In the genomic region with DNA sequence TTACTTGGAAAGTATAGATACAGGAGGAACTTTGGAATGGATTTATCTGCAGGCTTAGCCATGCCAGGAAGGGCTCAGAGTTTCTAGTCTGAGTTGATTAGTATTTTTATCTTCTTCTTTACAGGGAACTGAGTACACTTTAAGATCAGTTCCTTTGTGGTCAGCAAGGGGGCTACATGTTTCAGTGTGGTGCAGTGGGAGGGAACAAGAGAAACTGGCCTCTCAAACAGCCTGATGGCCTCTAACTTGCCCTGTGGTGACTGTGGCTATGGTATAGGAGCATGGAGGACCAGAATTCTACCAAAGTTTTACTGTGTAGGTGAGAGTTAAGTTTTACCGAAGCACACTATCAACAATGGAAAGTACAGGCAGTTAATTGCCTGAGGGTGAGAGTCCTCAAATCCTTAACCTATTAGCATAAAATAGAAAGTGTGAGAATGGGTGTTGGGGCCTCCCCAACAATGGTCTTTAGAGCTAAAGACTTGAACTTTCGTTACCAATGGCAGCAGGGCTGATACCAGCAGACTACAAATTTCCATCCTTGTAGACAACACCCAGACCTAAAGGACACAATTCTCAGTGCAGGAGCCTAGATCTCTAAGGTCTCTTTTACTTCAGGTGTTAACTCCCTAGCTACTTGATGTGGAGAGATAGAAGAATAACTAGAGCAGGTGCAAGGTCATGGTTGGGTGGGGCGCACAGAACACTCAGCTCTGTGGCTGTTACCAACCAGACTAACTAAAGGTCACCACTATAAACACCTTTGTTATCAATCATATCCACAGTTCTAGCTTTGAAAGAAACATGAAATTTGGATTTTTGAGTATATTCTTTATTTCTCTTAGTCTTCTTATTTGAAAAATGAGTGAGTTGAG, we compare ENCODE assay signal across 35 mouse cellular contexts. TPM values are rescaled to one million over a fixed set of nuclear protein-coding genes. Genes with fewer than 3 reads are reported as not detected.
DNase-seq lines count a peak whose midpoint lies in the region; ATAC-seq and TF ChIP-seq lines count a peak whose summit lies in the region.
"Had no signal": no experiment of that assay in that cellular context is flagged by ENCODE, and none has a peak within 500 bp of the region (broad histone marks: within the 10 kb centered on the region; RNA-seq: fewer than 3 reads in every experiment).

No protein-coding gene starts in this region.

- peak; percentile 80 for ATAC-seq in intestine, embryonic 16.5 days
- ATAC-seq: midbrain, embryonic 13.5 days had no signal

- H3K36me3 ChIP-seq in spleen, adult 2 months (ENCODE audit: control insufficient read depth, insufficient read depth, low read length) = no peaks in the 10 kb centered on the region
- no peaks in the 10 kb centered on the region for H3K36me3 ChIP-seq in intestine, embryonic 16.5 days (ENCODE audit: control insufficient read depth, insufficient read depth, low read length)
- no peaks in the 10 kb centered on the region for H3K36me3 ChIP-seq in hindbrain, embryonic 10.5 days
- H3K36me3 ChIP-seq: embryonic facial prominence, embryonic 13.5 days; forebrain, embryonic 12.5 days; heart, embryonic 13.5 days; limb, embryonic 10.5 days; liver, embryonic 15.5 days; lung, embryonic 15.5 days; midbrain, embryonic 13.5 days; neural tube, embryonic 12.5 days had no signal

- no peak overlapping the region for H3K4me3 ChIP-seq in spleen, adult 2 months (ENCODE audit: extremely low read depth, insufficient read depth, insufficient read length)
- H3K4me3 ChIP-seq in cortical plate, adult 2 months (ENCODE audit: insufficient read depth, low read length) = no peak overlapping the region
- no peak overlapping the region for H3K4me3 ChIP-seq in intestine, embryonic 16.5 days (ENCODE audit: low read length)
- no peak overlapping the region for H3K4me3 ChIP-seq in hindbrain, embryonic 10.5 days
- H3K4me3 ChIP-seq: embryonic facial prominence, embryonic 13.5 days; erythroblast, embryonic 14.5 days; forebrain, embryonic 12.5 days; heart, embryonic 13.5 days; limb, embryonic 10.5 days; liver, embryonic 15.5 days; lung, embryonic 15.5 days; midbrain, embryonic 13.5 days; neural tube, embryonic 12.5 days had no signal

- no peak overlapping the region for H3K9ac ChIP-seq in intestine, embryonic 16.5 days (ENCODE audit: low read depth, low read length)
- H3K9ac ChIP-seq: embryonic facial prominence, embryonic 13.5 days; forebrain, embryonic 12.5 days; heart, embryonic 13.5 days; hindbrain, embryonic 14.5 days; liver, embryonic 15.5 days; lung, embryonic 15.5 days; midbrain, embryonic 13.5 days; neural tube, embryonic 12.5 days had no signal

- H3K9me3 ChIP-seq in intestine, embryonic 16.5 days (ENCODE audit: control insufficient read depth, low read length) = no peaks in the 10 kb centered on the region
- H3K9me3 ChIP-seq in hindbrain, embryonic 10.5 days = no peaks in the 10 kb centered on the region
- H3K9me3 ChIP-seq: embryonic facial prominence, embryonic 13.5 days; forebrain, embryonic 12.5 days; heart, embryonic 13.5 days; limb, embryonic 10.5 days; liver, embryonic 15.5 days; lung, embryonic 15.5 days; midbrain, embryonic 13.5 days; neural tube, embryonic 12.5 days had no signal

- WGBS in spleen, adult 2 months = 68% methylated on average over 3 of the region's 3 CpGs
- WGBS in intestine, embryonic 16.5 days = 77% methylated on average over 3 of the region's 3 CpGs
- whole genome bisulfite sequencing in hindbrain, embryonic 10.5 days = 86% methylated on average over 3 of the region's 3 CpGs

- H3K4me1 ChIP-seq in spleen, adult 2 months (ENCODE audit: control insufficient read depth, insufficient read depth, insufficient read length) = no peaks in the 10 kb centered on the region; the same call in 1 of the 2 replicates
- peaks cover 3% of the 10 kb centered on the region; the same call in 1 of the 2 replicates for H3K4me1 ChIP-seq in cortical plate, adult 2 months (ENCODE audit: control insufficient read depth, insufficient read depth, low read length)
- H3K4me1 ChIP-seq in intestine, embryonic 16.5 days (ENCODE audit: control insufficient read depth, insufficient read depth, low read length) = no peaks in the 10 kb centered on the region
- no peaks in the 10 kb centered on the region for H3K4me1 ChIP-seq in hindbrain, embryonic 10.5 days (replicated peaks)
- H3K4me1 ChIP-seq: embryonic facial prominence, embryonic 13.5 days; forebrain, embryonic 12.5 days; liver, embryonic 15.5 days; midbrain, embryonic 13.5 days; neural tube, embryonic 12.5 days had no signal

- no peak for TF ChIP-seq POLR2A in spleen, adult 2 months (IDR thresholded peaks at IDR 0.05; ENCODE audit: low read depth, low read length)
- no peak for TF ChIP-seq POLR2A in cortical plate, adult 2 months (IDR thresholded peaks at IDR 0.05; ENCODE audit: extremely low read depth, insufficient read depth, low read length)

- no peak for TF ChIP-seq CTCF in spleen, adult 2 months (IDR thresholded peaks at IDR 0.05; ENCODE audit: extremely low read depth, insufficient read depth, insufficient read length, insufficient replicate concordance)
- no peak for TF ChIP-seq CTCF in cortical plate, adult 2 months (IDR thresholded peaks at IDR 0.05; ENCODE audit: extremely low read depth, insufficient read depth, low read length)

- DNase-seq in spleen, adult 2 months (ENCODE audit: low read depth in 1 of 2, low spot score in 2 of 2) = no peak
- no peak for DNase-seq in spleen, postnatal 10 days (ENCODE audit: low spot score in 2 of 2)
- no peak for DNase-seq in ovary, postnatal 36 days (ENCODE audit: low spot score)
- DNase-seq in cerebellum, adult 11-12 months = no peak
- DNase-seq in left cerebral cortex, postnatal 36 days (ENCODE audit: low spot score in 2 of 2) = no peak
- DNase-seq in hindbrain, embryonic 10.5 days (ENCODE audit: low spot score) = no peak
- DNase-seq: adrenal gland, postnatal 36 days; cerebellum, postnatal 10 days; embryo, embryonic 11 days; heart, adult 18-20 months; heart, postnatal 14 days; kidney, adult 11 months; kidney, postnatal 4 days; layer of hippocampus, adult 9-11 months; liver; thymus, adult 2 months; thymus, postnatal 4 days had no signal

- intact Hi-C loops in left cerebral cortex, postnatal 36 days (cut with DNase I) = no loop called here

- H3K27me3 ChIP-seq in spleen, adult 2 months (ENCODE audit: control insufficient read depth, insufficient read depth, low read length) = no peaks in the 10 kb centered on the region
- H3K27me3 ChIP-seq in intestine, embryonic 16.5 days (replicated peaks; ENCODE audit: control insufficient read depth, insufficient read depth, low read length) = no peaks in the 10 kb centered on the region
- H3K27me3 ChIP-seq in hindbrain, embryonic 10.5 days (ENCODE audit: insufficient read depth, poor library complexity, severe bottlenecking) = no peaks in the 10 kb centered on the region
- H3K27me3 ChIP-seq: embryonic facial prominence, embryonic 13.5 days; forebrain, embryonic 12.5 days; heart, embryonic 13.5 days; liver, embryonic 15.5 days; lung, embryonic 15.5 days; midbrain, embryonic 13.5 days; neural tube, embryonic 12.5 days had no signal

- H3K27ac ChIP-seq in spleen, adult 2 months (ENCODE audit: insufficient read depth, low read length) = peak overlapping the region; percentile 42; the same call in 1 of the 2 replicates
- peak overlapping the region; percentile 65; the same call in 1 of the 2 replicates for H3K27ac ChIP-seq in cortical plate, adult 2 months (ENCODE audit: insufficient read depth, low read length)
- peak overlapping the region; percentile 54; the same call in 1 of the 2 replicates for H3K27ac ChIP-seq in intestine, embryonic 16.5 days (ENCODE audit: low read length)
- H3K27ac ChIP-seq in hindbrain, embryonic 10.5 days = no peak overlapping the region
- H3K27ac ChIP-seq: embryonic facial prominence, embryonic 13.5 days; forebrain, embryonic 12.5 days; heart, embryonic 13.5 days; hindbrain, embryonic 14.5 days; limb, embryonic 10.5 days; liver, embryonic 15.5 days; lung, embryonic 15.5 days; macrophage; midbrain, embryonic 13.5 days; neural tube, embryonic 12.5 days had no signal

- no peak overlapping the region for H3K4me2 ChIP-seq in intestine, embryonic 16.5 days (ENCODE audit: low read depth, low read length)
- H3K4me2 ChIP-seq: embryonic facial prominence, embryonic 13.5 days; forebrain, embryonic 12.5 days; heart, embryonic 13.5 days; hindbrain, embryonic 14.5 days; liver, embryonic 15.5 days; lung, embryonic 15.5 days; midbrain, embryonic 13.5 days; neural tube, embryonic 12.5 days had no signal

RNA-seq across cellular contexts. Expression of gene Gpr15, which starts 10.0 kb away (rescaled TPM):
- polyA plus RNA-seq in spleen, adult 2 months (2012; rRNA removed) = 0.70 and 0.86 TPM in 2 replicates
- not detected in 2 replicates for polyA plus RNA-seq in cortical plate, adult 2 months (2012; rRNA removed)
- polyA plus RNA-seq in intestine, embryonic 16.5 days (2015; fragmentation: Nextera tagmentation; extraction: Ambion mirVana) = 0.11 and 0.24 TPM in 2 replicates
- total RNA-seq in left cerebral cortex, postnatal 36 days (2021) = not detected
- polyA plus RNA-seq in hindbrain, embryonic 10.5 days (2016; fragmentation: Nextera tagmentation; extraction: Ambion mirVana) = not detected in 2 replicates
- total RNA-seq: adrenal gland, postnatal 36 days; gastrocnemius, adult 8-10 months; heart, adult 18-20 months; heart, postnatal 14 days; left cerebral cortex, adult 18-20 months had no signal
- polyA plus RNA-seq: C2C12; erythroblast, embryonic 14.5 days; heart, embryonic 13.5 days; hindbrain, embryonic 14.5 days; kidney, embryonic 16.5 days; limb, embryonic 10.5 days; macrophage; midbrain, embryonic 13.5 days; neural tube, embryonic 12.5 days; stomach, embryonic 16.5 days had no signal

RNA-seq across cellular contexts. Expression of gene Cldnd1, which starts 18.9 kb away (rescaled TPM):
- polyA plus RNA-seq in spleen, adult 2 months (2012; rRNA removed) = 26.0 and 27.5 TPM in 2 replicates
- polyA plus RNA-seq in cortical plate, adult 2 months (2012; rRNA removed) = 136 and 139 TPM in 2 replicates
- 93.7 and 97.5 TPM in 2 replicates for polyA plus RNA-seq in intestine, embryonic 16.5 days (2015; fragmentation: Nextera tagmentation; extraction: Ambion mirVana)
- total RNA-seq in left cerebral cortex, postnatal 36 days (2021) = 100 to 1,000 TPM in 1 of 2 experiments, 10 to 100 TPM in 1; 90.8 to 105 TPM
- 98.7 and 105 TPM in 2 replicates for polyA plus RNA-seq in hindbrain, embryonic 10.5 days (2016; fragmentation: Nextera tagmentation; extraction: Ambion mirVana)

RNA-seq across cellular contexts. Expression of gene Cpox, which starts 38.7 kb away (rescaled TPM):
- 22.3 and 36.3 TPM in 2 replicates for polyA plus RNA-seq in spleen, adult 2 months (2012; rRNA removed)
- polyA plus RNA-seq in cortical plate, adult 2 months (2012; rRNA removed) = 37.1 and 40.6 TPM in 2 replicates
- polyA plus RNA-seq in intestine, embryonic 16.5 days (2015; fragmentation: Nextera tagmentation; extraction: Ambion mirVana) = 60.6 and 70.3 TPM in 2 replicates
- total RNA-seq in left cerebral cortex, postnatal 36 days (2021) = 10 to 100 TPM; 39.4 to 45.1 TPM
- 20.0 and 27.8 TPM in 2 replicates for polyA plus RNA-seq in hindbrain, embryonic 10.5 days (2016; fragmentation: Nextera tagmentation; extraction: Ambion mirVana)

RNA-seq across cellular contexts. Expression of gene Olfr172, which starts 54.1 kb away (rescaled TPM):
- polyA plus RNA-seq in spleen, adult 2 months (2012; rRNA removed) = not detected in 2 replicates
- polyA plus RNA-seq in cortical plate, adult 2 months (2012; rRNA removed) = not detected in 2 replicates
- polyA plus RNA-seq in intestine, embryonic 16.5 days (2015; fragmentation: Nextera tagmentation; extraction: Ambion mirVana) = not detected in 2 replicates
- not detected for total RNA-seq in left cerebral cortex, postnatal 36 days (2021)
- polyA plus RNA-seq in hindbrain, embryonic 10.5 days (2016; fragmentation: Nextera tagmentation; extraction: Ambion mirVana) = not detected in 2 replicates
- total RNA-seq: adrenal gland, postnatal 36 days; gastrocnemius, adult 8-10 months; heart, adult 18-20 months; heart, postnatal 14 days; left cerebral cortex, adult 18-20 months had no signal
- polyA plus RNA-seq: C2C12; embryonic facial prominence, embryonic 13.5 days; forebrain, embryonic 12.5 days; heart, embryonic 13.5 days; hindbrain, embryonic 14.5 days; kidney, embryonic 16.5 days; limb, embryonic 10.5 days; liver, embryonic 15.5 days; lung, embryonic 15.5 days; macrophage; midbrain, embryonic 13.5 days; neural tube, embryonic 12.5 days; stomach, embryonic 16.5 days; thymus, adult 2 months had no signal
